Mouse (Mus musculus) megakaryocyte-erythroid progenitor cell, adult 5-6 weeks (primary cell): Measurements from ENCODE around the gene Gm17018. TPM values are rescaled to one million over a fixed set of nuclear protein-coding genes. Genes with fewer than 3 reads are reported as not detected.

Experiments
- ATAC-seq: replicated peaks from 2 replicates; pipeline ENCODE4 v1.8.0; 2016; ENCODE audit warnings: mild to moderate bottlenecking, inconsistent platforms; ENCODE audit not compliant: severe bottlenecking, poor library complexity, low FRiP score, low TSS enrichment
- total RNA-seq, 2 experiments: library from RNA; stranded (forward) in 1 of 2; stranded (reverse) in 1 of 2; fragments of 200-1000, 215-1000 nt in 1 of 2; fragments of >200 nt in 1 of 2; fragmentation: Nextera tagmentation in 1 of 2; gene quantifications; 2 replicates each; pipeline ENCODE4 v1.2.3; 2014 to 2017

Gm17018 gene
- total RNA-seq, 2 experiments from 2014 or later: 17.5 to 30.6 TPM

- ATAC-seq: peak; percentile 73
These were observed 15.5 kb upstream of the Gm17018 start for GRCm38 (mm10) chr19:45544925-45545321.

GRCm38 (mm10) chr19:45548196-45548595, 12.2 kb upstream of the Gm17018 start:
- 0 out of 2 replicates have a peak, but pooled peaks have one; percentile 46 for ATAC-seq

GRCm38 (mm10) chr19:45549128-45549915, 11.1 kb upstream of the Gm17018 start:
- no peak for ATAC-seq

GRCm38 (mm10) chr19:45549948-45550347, 10.5 kb upstream of the Gm17018 start:
- no peak for ATAC-seq

- ATAC-seq: no peak
These were observed 8.2 kb upstream of the Gm17018 start for GRCm38 (mm10) chr19:45552187-45552586.

GRCm38 (mm10) chr19:45554136-45554535, 6.3 kb upstream of the Gm17018 start:
- no peak for ATAC-seq

- no peak for ATAC-seq
These were observed 5.7 kb downstream of the Gm17018 start for GRCm38 (mm10) chr19:45565925-45566715.

GRCm38 (mm10) chr19:45567367-45567766, 7.0 kb downstream of the Gm17018 start:
- ATAC-seq: no peak

- ATAC-seq: peak; percentile 61
These were observed 12.6 kb downstream of the Gm17018 start for GRCm38 (mm10) chr19:45573033-45573432.

- ATAC-seq: peak; percentile 77
These were observed 13.4 kb downstream of the Gm17018 start for GRCm38 (mm10) chr19:45573861-45574267.

GRCm38 (mm10) chr19:45574339-45574898, 14.0 kb downstream of the Gm17018 start:
- ATAC-seq: 0 out of 2 replicates have a peak, but pooled peaks have one; percentile 5

GRCm38 (mm10) chr19:45574941-45575631, 14.7 kb downstream of the Gm17018 start:
- ATAC-seq: no peak

- no peak for ATAC-seq
These were observed 15.2 kb downstream of the Gm17018 start for GRCm38 (mm10) chr19:45575632-45576001.

GRCm38 (mm10) chr19:45577141-45577750, 16.8 kb downstream of the Gm17018 start:
- no peak for ATAC-seq

- no peak for ATAC-seq
These were observed 18.6 kb downstream of the Gm17018 start for GRCm38 (mm10) chr19:45578976-45579375.

- no peak for ATAC-seq
These were observed 19.0 kb downstream of the Gm17018 start for GRCm38 (mm10) chr19:45579416-45579815.

GRCm38 (mm10) chr19:45580235-45580634, 19.8 kb downstream of the Gm17018 start:
- ATAC-seq: no peak

- peak; percentile 80 for ATAC-seq
These were observed 20.8 kb downstream of the Gm17018 start for GRCm38 (mm10) chr19:45581257-45581656.

- ATAC-seq: no peak
These were observed 21.7 kb downstream of the Gm17018 start for GRCm38 (mm10) chr19:45582161-45582560.
